Mouse (Mus musculus): ENCODE data around the gene Stat2. TPM values are rescaled to one million over a fixed set of nuclear protein-coding genes. Genes with fewer than 3 reads are reported as not detected.
A peak's percentile ranks its signal among the peaks of the same experiment; 100 is the strongest.

The Stat2 gene
- polyA plus RNA-seq, 1 experiment from 2014 or later = 16.4 TPM

DNA sequence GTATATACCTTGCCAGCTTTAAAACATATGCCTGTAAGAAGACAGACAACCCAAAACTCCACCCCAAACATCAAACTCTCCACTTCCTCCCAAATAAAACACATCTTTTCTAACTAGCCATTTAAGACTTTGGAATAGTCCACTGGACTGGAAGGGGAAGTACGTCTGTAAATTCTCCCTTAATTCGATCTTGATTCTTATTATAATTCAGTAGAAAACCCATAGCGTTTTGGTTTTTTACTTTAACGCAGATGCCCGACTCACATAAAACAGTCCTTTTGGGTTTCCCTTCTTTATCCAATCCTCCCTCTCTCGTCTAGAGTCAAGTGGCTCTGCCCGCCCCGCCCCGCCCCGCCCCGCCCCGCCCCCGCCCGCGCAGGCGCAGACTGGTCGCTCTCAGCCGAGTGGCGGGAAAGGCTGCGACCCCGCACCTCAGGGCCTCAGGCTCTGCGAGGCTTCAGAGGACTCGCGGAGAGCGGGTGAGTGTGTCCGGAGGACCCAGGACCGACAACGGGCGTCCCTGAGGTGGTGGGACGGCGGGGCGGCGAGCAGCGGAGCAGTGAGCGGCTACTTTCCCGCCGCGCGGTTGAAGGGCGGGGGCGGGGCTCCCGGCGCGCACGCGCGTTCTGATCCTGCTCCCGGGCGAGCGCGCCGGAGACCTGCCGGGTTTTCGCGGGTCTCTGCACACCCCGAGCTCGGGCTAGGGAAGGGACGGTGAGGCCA is 38.5 kb upstream of the Stat2 start, which contains the start of gene Timeless:
Gene Timeless (plus strand): TSS at position 369 of the 723 bp plus-strand sequence.
- H3K4me1 ChIP-seq (replicated peaks; ENCODE audit: control insufficient read depth, insufficient read depth, low read length) = peaks cover 10% of the 10 kb centered on the region
- under 1% methylated on average over 58 of the region's 58 CpGs for WGBS

DNA sequence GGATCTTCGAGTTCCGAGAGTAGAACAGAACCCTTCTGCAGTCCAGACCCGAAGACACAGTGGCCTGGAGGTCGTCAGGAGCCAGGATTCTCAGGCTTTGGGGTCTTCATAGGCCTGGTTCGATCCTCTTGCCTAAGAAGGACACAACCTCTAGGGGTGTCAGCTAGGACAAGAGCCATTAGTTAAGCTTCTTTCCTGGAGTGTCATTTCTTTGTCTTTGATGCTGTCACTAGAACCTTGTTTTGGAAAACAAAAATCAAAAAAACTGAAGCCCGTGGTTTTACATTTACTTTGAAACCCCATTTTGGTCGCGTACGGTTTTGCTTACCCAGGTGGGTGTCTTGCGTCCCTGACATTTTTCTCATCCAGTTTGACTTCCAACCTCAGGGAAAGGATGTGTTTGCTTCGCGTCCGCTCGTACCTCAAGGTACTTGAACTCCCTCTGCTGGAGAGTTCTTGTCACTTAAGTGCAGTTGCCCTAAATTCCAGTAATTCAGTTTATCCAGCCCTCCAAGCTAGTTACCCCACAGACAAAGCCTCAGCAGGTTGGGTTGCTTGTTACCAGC is 37.9 kb upstream of the Stat2 start:
- Histone ChIP-seq H3K4me3 (ENCODE audit: low read depth, low read length) (peak overlapping the region; percentile 70), H3K27ac (ENCODE audit: low read depth, low read length) (peak overlapping the region; percentile 96), H3K9ac (ENCODE audit: low read length) (peak overlapping the region; percentile 91), H3K27me3 (ENCODE audit: control insufficient read depth, insufficient read depth, low read length) (no peaks in the 10 kb centered on the region), H3K36me3 (ENCODE audit: control insufficient read depth, insufficient read depth, low read length) (no peaks in the 10 kb centered on the region), H3K9me3 (ENCODE audit: control insufficient read depth, low read length) (no peaks in the 10 kb centered on the region), H3K4me2 (ENCODE audit: low read depth, low read length, severe bottlenecking) (peak overlapping the region; percentile 79), H3K4me1 (replicated peaks; ENCODE audit: control insufficient read depth, insufficient read depth, low read length) (peaks cover 10% of the 10 kb centered on the region)
- WGBS = under 1% methylated on average over 14 of the region's 14 CpGs
- ATAC-seq (replicated peaks; ENCODE audit: low FRiP score) (peak; percentile 24), DNase-seq (ENCODE audit: low spot score) (peak; percentile 60)

More for the DNA sequence above, 38.5 kb upstream of the Stat2 start, which contains the start of gene Timeless:
- DNase-seq (ENCODE audit: low spot score) (peak; percentile 92), ATAC-seq (replicated peaks; ENCODE audit: low FRiP score) (peak; percentile 91)
- H3K4me3 ChIP-seq (ENCODE audit: low read depth, low read length) = peak within 1 kb of the TSS; percentile 70
- peak within 1 kb of the TSS; percentile 91 for H3K9ac ChIP-seq (ENCODE audit: low read length)
- H3K36me3 ChIP-seq (ENCODE audit: control insufficient read depth, insufficient read depth, low read length) = no peaks in the 10 kb centered on the region
- H3K27ac ChIP-seq (ENCODE audit: low read depth, low read length) = peak within 1 kb of the TSS; percentile 96
- H3K4me2 ChIP-seq (ENCODE audit: low read depth, low read length, severe bottlenecking) = peak within 1 kb of the TSS; percentile 79
- no peaks in the 10 kb centered on the region for H3K9me3 ChIP-seq (ENCODE audit: control insufficient read depth, low read length)
- H3K27me3 ChIP-seq (ENCODE audit: control insufficient read depth, insufficient read depth, low read length) = no peaks in the 10 kb centered on the region

DNA sequence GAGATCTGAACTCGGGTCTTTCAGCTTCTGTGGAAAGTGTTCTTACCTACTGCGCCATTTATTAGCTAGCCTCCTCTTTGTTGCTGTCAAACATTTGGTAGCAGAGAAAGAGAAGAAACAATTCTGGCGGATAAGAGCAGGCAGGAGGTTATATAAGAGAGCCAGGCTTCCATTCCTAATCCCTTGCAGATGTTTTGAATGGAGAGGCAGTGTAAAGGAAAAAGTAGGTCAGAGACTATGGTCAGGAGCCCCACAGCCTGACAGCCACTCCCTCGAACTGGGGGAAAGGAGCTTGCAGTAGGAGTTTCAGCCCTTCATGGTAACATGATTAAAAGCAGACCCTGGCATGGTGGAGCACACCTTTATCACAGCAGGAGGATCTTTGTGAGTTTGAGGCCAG is 34.0 kb upstream of the Stat2 start:
- Histone ChIP-seq H3K9me3 (ENCODE audit: control insufficient read depth, low read length) (no peaks in the 10 kb centered on the region), H3K4me3 (ENCODE audit: low read depth, low read length) (no peak overlapping the region), H3K9ac (ENCODE audit: low read length) (peak overlapping the region; percentile 4; the same call in 1 of the 2 replicates), H3K4me1 (replicated peaks; ENCODE audit: control insufficient read depth, insufficient read depth, low read length) (peaks cover 8% of the 10 kb centered on the region), H3K27ac (ENCODE audit: low read depth, low read length) (no peak overlapping the region), H3K4me2 (ENCODE audit: low read depth, low read length, severe bottlenecking) (no peak overlapping the region), H3K27me3 (ENCODE audit: control insufficient read depth, insufficient read depth, low read length) (no peaks in the 10 kb centered on the region), H3K36me3 (ENCODE audit: control insufficient read depth, insufficient read depth, low read length) (peaks cover 5% of the 10 kb centered on the region)
- DNase-seq (ENCODE audit: low spot score) (no peak), ATAC-seq (replicated peaks; ENCODE audit: low FRiP score) (no peak)
- 51% methylated on average over 4 of the region's 4 CpGs for WGBS

DNA sequence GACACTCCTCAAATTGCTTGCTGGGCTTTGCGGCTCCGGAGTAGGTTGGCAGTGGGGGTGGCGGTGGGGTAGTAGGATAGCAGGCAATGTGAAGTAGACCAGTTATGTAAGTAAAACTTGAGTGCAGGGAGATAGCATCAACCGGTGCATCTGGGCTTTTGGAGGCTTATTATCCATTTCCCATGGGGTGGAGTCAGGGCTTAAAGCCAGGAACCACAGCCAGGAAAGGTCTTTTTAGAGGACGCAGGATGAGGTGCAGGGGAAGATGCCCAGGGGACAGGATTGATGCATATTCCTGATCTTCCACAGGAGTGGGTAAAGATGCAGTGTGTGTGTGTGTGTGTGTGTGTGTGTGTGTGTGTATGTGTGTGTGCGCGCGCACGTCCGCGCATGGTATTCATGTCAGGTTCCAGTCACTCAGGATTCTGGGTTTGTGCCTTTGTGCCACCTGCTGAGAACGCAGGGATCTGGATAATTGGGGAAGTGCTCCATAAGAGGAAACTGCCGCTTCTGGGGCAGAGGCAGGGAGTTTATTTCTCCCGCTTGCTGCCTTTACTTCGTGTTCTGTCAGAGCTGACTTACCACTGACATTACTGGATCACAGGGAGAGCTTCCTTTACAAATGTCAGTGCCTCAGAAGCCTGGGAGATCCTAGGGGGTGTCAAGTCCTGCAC is 32.4 kb upstream of the Stat2 start:
- Histone ChIP-seq H3K9ac (ENCODE audit: low read length) (no peak overlapping the region), H3K36me3 (ENCODE audit: control insufficient read depth, insufficient read depth, low read length) (peaks cover 10% of the 10 kb centered on the region), H3K27me3 (ENCODE audit: control insufficient read depth, insufficient read depth, low read length) (no peaks in the 10 kb centered on the region), H3K9me3 (ENCODE audit: control insufficient read depth, low read length) (no peaks in the 10 kb centered on the region), H3K4me2 (ENCODE audit: low read depth, low read length, severe bottlenecking) (no peak overlapping the region), H3K27ac (ENCODE audit: low read depth, low read length) (no peak overlapping the region), H3K4me3 (ENCODE audit: low read depth, low read length) (no peak overlapping the region), H3K4me1 (replicated peaks; ENCODE audit: control insufficient read depth, insufficient read depth, low read length) (peaks cover 6% of the 10 kb centered on the region)
- no peak for DNase-seq (ENCODE audit: low spot score)
- WGBS = 80% methylated on average over 15 of the region's 15 CpGs
- ATAC-seq (replicated peaks; ENCODE audit: low FRiP score) = no peak

DNA sequence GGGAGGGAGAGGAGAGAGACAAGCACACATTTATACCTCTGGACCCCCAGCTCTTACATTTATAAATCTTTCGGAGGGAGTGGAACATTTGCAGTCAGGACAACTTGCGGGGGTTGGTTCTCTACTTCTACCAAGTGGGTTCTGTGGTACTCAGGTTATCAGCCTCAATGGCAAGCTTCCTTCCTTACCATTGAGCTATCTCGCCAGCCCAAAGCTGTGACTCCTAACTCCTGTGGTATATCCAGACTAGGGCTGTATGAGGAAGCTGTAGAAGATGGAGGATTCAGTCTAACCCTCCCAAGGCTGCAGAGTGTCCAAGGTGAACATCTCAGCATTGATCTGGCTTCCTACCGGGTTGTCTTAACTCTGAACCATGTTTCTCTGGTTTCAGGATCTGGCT is 31.2 kb upstream of the Stat2 start:
- 94% methylated on average over 4 of the region's 4 CpGs for WGBS
- peaks cover 10% of the 10 kb centered on the region for H3K36me3 ChIP-seq (ENCODE audit: control insufficient read depth, insufficient read depth, low read length)

DNA sequence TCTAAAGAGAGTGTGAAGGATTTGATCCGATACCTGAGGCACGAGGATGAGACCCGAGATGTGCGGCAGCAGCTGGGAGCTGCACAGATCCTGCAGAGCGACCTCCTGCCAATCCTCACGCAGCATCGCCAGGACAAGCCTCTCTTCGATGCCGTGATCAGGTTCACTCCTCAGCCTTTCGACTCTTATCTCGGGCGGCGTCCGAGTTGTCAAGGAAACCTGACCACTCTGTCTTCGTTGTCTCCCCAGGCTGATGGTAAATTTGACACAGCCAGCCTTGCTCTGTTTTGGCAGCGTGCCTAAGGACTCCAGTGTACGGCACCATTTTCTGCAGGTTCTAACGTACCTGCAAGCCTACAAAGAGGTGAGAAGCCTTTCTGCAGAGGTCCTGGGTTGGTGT is 30.2 kb upstream of the Stat2 start:
- Histone ChIP-seq H3K27me3 (ENCODE audit: control insufficient read depth, insufficient read depth, low read length) (no peaks in the 10 kb centered on the region), H3K27ac (ENCODE audit: low read depth, low read length) (no peak overlapping the region), H3K9ac (ENCODE audit: low read length) (no peak overlapping the region), H3K4me1 (replicated peaks; ENCODE audit: control insufficient read depth, insufficient read depth, low read length) (0 out of 2 replicates have a peak, but pooled peaks cover 2% of the 10 kb centered on the region), H3K4me3 (ENCODE audit: low read depth, low read length) (no peak overlapping the region), H3K9me3 (ENCODE audit: control insufficient read depth, low read length) (no peaks in the 10 kb centered on the region), H3K36me3 (ENCODE audit: control insufficient read depth, insufficient read depth, low read length) (peaks cover 10% of the 10 kb centered on the region), H3K4me2 (ENCODE audit: low read depth, low read length, severe bottlenecking) (no peak overlapping the region)
- ATAC-seq (replicated peaks; ENCODE audit: low FRiP score) (no peak), DNase-seq (ENCODE audit: low spot score) (no peak)
- 96% methylated on average over 18 of the region's 18 CpGs for WGBS

More for the DNA sequence above, 31.2 kb upstream of the Stat2 start:
- 0 out of 2 replicates have a peak, but pooled peaks cover 2% of the 10 kb centered on the region for H3K4me1 ChIP-seq (replicated peaks; ENCODE audit: control insufficient read depth, insufficient read depth, low read length)
- DNase-seq (ENCODE audit: low spot score) = no peak
- H3K9ac ChIP-seq (ENCODE audit: low read length) = no peak overlapping the region
- no peak overlapping the region for H3K27ac ChIP-seq (ENCODE audit: low read depth, low read length)
- H3K27me3 ChIP-seq (ENCODE audit: control insufficient read depth, insufficient read depth, low read length) = no peaks in the 10 kb centered on the region
- no peak overlapping the region for H3K4me3 ChIP-seq (ENCODE audit: low read depth, low read length)
- H3K9me3 ChIP-seq (ENCODE audit: control insufficient read depth, low read length) = no peaks in the 10 kb centered on the region
- H3K4me2 ChIP-seq (ENCODE audit: low read depth, low read length, severe bottlenecking) = no peak overlapping the region
- no peak for ATAC-seq (replicated peaks; ENCODE audit: low FRiP score)

DNA sequence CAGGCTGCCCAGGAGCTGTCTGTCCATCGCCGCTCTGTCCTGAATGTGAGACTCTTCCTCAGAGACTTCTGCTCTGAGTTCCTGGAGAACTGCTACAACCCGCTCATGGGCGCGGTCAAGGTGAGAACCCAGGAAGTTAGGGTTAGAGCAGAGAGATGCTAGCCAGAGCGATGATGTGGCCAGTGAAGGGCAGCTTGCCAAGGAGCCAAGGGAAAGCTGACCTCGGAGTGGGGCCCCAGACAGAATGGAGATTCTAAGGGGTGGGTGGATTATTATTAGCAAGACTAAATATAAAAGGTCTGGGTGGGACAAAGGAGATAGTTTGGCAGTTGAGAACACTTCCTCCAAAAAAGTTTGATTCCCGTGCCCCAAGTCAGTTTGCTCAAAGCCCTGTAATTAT is 27.1 kb upstream of the Stat2 start:
- no peak overlapping the region for H3K9ac ChIP-seq (ENCODE audit: low read length)
- H3K4me3 ChIP-seq (ENCODE audit: low read depth, low read length) = no peak overlapping the region
- DNase-seq (ENCODE audit: low spot score) (no peak), ATAC-seq (replicated peaks; ENCODE audit: low FRiP score) (no peak)
- 98% methylated on average over 8 of the region's 8 CpGs for WGBS
- H3K27me3 ChIP-seq (ENCODE audit: control insufficient read depth, insufficient read depth, low read length) = no peaks in the 10 kb centered on the region
- H3K4me1 ChIP-seq (replicated peaks; ENCODE audit: control insufficient read depth, insufficient read depth, low read length) = no peaks in the 10 kb centered on the region
- no peak overlapping the region for H3K4me2 ChIP-seq (ENCODE audit: low read depth, low read length, severe bottlenecking)
- H3K36me3 ChIP-seq (ENCODE audit: control insufficient read depth, insufficient read depth, low read length) = peaks cover 18% of the 10 kb centered on the region
- H3K27ac ChIP-seq (ENCODE audit: low read depth, low read length) = no peak overlapping the region
- no peaks in the 10 kb centered on the region for H3K9me3 ChIP-seq (ENCODE audit: control insufficient read depth, low read length)

DNA sequence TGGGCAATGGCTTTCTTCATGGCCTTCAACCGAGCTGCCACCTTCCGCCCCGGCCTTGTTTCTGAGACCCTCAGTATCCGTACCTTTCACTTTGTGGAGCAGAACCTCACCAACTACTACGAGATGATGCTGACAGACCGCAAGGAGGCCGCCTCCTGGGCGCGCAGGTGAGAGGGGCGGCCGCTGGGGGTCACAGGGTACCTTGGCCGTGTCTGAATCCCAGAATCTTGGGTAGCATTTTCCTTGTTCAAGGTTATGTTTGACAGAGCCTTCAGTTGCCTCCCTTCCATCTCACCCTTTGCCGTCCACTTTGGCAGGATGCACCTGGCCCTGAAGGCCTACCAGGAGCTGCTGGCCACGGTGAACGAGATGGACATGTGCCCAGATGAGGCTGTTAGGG is 26.2 kb upstream of the Stat2 start:
- Histone ChIP-seq H3K9me3 (ENCODE audit: control insufficient read depth, low read length) (no peaks in the 10 kb centered on the region), H3K9ac (ENCODE audit: low read length) (no peak overlapping the region), H3K4me2 (ENCODE audit: low read depth, low read length, severe bottlenecking) (no peak overlapping the region), H3K27ac (ENCODE audit: low read depth, low read length) (no peak overlapping the region), H3K36me3 (ENCODE audit: control insufficient read depth, insufficient read depth, low read length) (peaks cover 18% of the 10 kb centered on the region), H3K4me1 (replicated peaks; ENCODE audit: control insufficient read depth, insufficient read depth, low read length) (no peaks in the 10 kb centered on the region), H3K4me3 (ENCODE audit: low read depth, low read length) (no peak overlapping the region), H3K27me3 (ENCODE audit: control insufficient read depth, insufficient read depth, low read length) (no peaks in the 10 kb centered on the region)
- ATAC-seq (replicated peaks; ENCODE audit: low FRiP score) (no peak), DNase-seq (ENCODE audit: low spot score) (no peak)
- 95% methylated on average over 15 of the region's 15 CpGs for WGBS
